Mouse (Mus musculus): Measurements from ENCODE around the gene Ggt5. TPM values are rescaled to one million over a fixed set of nuclear protein-coding genes. Genes with fewer than 3 reads are reported as not detected.
A peak's percentile ranks its signal among the peaks of the same experiment; 100 is the strongest.

Gene Ggt5
- total and polyA plus RNA-seq, 2 experiments from 2014 or later, result 2.6 to 4.3 TPM

DNA sequence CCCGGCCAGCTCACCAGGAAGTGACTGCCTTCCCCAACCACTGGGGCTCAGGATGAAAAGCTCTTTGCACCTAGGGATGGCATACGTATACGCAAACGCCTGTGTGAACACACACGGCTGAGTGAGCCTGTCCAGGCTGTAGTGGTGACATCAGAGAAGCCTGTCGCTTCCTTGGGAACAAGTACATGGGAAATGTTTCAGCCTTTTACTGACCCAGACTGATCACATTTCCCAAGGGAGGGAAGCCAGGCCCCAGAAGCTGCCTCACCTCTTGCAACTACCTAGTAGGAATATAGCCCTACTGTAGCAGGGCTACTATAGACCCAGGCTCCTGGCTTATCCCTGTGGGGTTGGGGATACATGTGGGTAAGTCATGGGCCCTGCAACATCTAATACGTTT, 3.4 kb downstream of the Ggt5 start:
- H3K4me1 ChIP-seq (ENCODE audit: insufficient read depth), result no peaks in the 10 kb centered on the region
- 85% methylated on average over 7 of the region's 7 CpGs for WGBS
- no peaks in the 10 kb centered on the region for H3K9me3 ChIP-seq (ENCODE audit: low read length)
- DNase-seq (no peak), ATAC-seq (no peak)
- no peaks in the 10 kb centered on the region for H3K36me3 ChIP-seq (ENCODE audit: insufficient read depth)
- no peaks in the 10 kb centered on the region for H3K27me3 ChIP-seq (ENCODE audit: insufficient read depth, low read length)
- no peak overlapping the region for H3K27ac ChIP-seq (ENCODE audit: low read depth, low read length)
- no peak overlapping the region for H3K9ac ChIP-seq
- TF ChIP-seq CTCF (IDR thresholded peaks at IDR 0.05; ENCODE audit: low read depth), result no peak
- no peak overlapping the region for H3K4me3 ChIP-seq (ENCODE audit: low read depth, low read length)
- H3K4me2 ChIP-seq (ENCODE audit: low read depth), result no peak overlapping the region

DNA sequence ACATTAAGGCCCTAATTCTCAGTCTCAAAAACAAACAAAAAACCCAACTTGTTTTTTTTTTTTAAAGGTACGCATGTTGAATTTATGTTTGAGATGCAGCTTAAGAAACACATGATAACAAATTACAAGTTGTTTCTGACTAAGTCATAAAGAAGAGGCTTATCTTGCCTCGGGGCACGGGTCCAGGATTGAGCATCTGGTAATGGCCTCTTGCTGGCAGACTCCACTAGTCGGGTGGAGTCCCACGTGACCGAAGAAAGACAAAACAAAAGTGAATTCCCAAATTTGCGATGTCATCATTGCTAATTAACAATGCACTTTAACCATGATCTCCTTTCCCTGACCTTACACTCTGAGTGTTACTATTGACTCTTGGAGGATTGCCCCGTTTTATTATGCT, 6.8 kb downstream of the Ggt5 start:
- H3K36me3 ChIP-seq (ENCODE audit: insufficient read depth), result no peaks in the 10 kb centered on the region
- H3K9ac ChIP-seq, result no peak overlapping the region
- peak; percentile 9 for DNase-seq
- no peak for TF ChIP-seq CTCF (IDR thresholded peaks at IDR 0.05; ENCODE audit: low read depth)
- H3K27ac ChIP-seq (ENCODE audit: low read depth, low read length), result no peak overlapping the region
- ATAC-seq, result no peak
- 62% methylated on average over 8 of the region's 8 CpGs for WGBS
- H3K4me1 ChIP-seq (ENCODE audit: insufficient read depth), result no peaks in the 10 kb centered on the region
- H3K27me3 ChIP-seq (ENCODE audit: insufficient read depth, low read length), result no peaks in the 10 kb centered on the region
- H3K4me2 ChIP-seq (ENCODE audit: low read depth), result no peak overlapping the region
- no peaks in the 10 kb centered on the region for H3K9me3 ChIP-seq (ENCODE audit: low read length)
- H3K4me3 ChIP-seq (ENCODE audit: low read depth, low read length), result no peak overlapping the region

DNA sequence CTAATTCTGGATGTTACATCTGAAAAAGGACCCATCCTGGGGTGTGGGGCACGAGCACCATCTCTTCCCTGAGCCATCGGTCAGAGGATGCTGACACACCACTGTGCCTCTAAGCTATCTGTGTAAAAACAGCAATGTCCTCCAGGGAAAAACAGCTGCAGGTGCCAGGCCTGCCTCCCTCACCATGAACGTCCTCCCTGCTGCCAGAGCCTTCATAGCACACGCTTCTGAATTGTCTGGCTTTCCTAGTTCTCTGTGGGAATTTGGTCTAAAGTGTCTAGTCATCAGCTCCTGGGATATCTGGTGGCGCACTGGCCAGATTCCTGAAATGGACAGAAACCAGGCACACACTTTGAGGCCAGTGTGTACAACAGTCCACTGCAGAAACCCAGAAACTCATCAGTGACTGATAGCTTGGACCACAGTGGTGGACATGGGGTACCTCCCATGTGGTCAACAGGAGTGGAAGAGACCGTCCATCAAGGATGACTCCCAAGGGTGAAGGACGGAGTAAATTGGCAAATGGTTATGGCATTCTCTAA, 11.1 kb downstream of the Ggt5 start:
- DNase-seq (no peak), ATAC-seq (no peak)
- WGBS, result 85% methylated on average over 7 of the region's 7 CpGs
- Histone ChIP-seq H3K4me3 (ENCODE audit: low read depth, low read length) (no peak overlapping the region), H3K9ac (no peak overlapping the region), H3K36me3 (ENCODE audit: insufficient read depth) (no peaks in the 10 kb centered on the region), H3K27ac (ENCODE audit: low read depth, low read length) (no peak overlapping the region), H3K27me3 (ENCODE audit: insufficient read depth, low read length) (no peaks in the 10 kb centered on the region), H3K4me2 (ENCODE audit: low read depth) (no peak overlapping the region), H3K9me3 (ENCODE audit: low read length) (no peaks in the 10 kb centered on the region), H3K4me1 (ENCODE audit: insufficient read depth) (no peaks in the 10 kb centered on the region)
- no peak for TF ChIP-seq CTCF (IDR thresholded peaks at IDR 0.05; ENCODE audit: low read depth)

DNA sequence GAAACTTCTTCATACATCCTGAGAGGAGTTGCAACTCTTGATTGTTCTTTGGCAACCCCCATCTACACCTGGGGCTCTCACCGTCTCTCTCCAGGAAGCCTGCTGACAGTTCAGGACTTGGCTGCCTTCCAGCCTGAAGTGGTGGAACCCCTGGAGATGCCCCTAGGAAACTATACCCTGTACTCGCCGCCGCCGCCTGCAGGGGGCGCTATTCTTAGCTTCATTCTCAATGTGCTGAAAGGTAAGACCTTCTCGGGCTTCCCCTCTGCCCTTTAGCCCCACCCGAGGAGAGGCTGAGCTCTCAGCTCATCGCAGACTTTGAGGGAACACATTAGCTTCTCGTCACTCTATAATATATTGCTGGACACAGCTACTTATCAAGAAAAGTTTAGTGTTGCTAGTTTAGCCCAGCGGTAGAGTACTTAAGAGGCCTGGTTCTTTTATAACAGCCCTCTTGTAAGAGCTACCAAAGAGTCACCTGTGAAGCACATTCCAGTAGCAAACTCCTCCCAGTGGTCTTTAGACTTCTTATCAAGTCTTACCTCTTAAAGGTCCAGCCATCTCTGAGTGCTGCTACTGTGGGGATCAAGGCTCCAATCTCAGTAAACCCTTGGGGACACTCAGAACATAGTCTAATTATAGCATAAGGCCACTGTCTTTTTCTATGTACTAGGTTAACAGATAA, 16.2 kb downstream of the Ggt5 start:
- H3K27me3 ChIP-seq (ENCODE audit: insufficient read depth, low read length), result no peaks in the 10 kb centered on the region
- no peak overlapping the region for H3K27ac ChIP-seq (ENCODE audit: low read depth, low read length)
- no peak overlapping the region for H3K9ac ChIP-seq
- no peak overlapping the region for H3K4me3 ChIP-seq (ENCODE audit: low read depth, low read length)
- no peak for DNase-seq
- H3K9me3 ChIP-seq (ENCODE audit: low read length), result no peaks in the 10 kb centered on the region
- ATAC-seq, result no peak
- H3K4me1 ChIP-seq (ENCODE audit: insufficient read depth), result no peaks in the 10 kb centered on the region
- H3K4me2 ChIP-seq (ENCODE audit: low read depth), result no peak overlapping the region
- no peaks in the 10 kb centered on the region for H3K36me3 ChIP-seq (ENCODE audit: insufficient read depth)
- WGBS, result 44% methylated on average over 11 of the region's 11 CpGs
- peak; percentile 25; the same call in 1 of the 2 replicates for TF ChIP-seq CTCF (IDR thresholded peaks at IDR 0.05; ENCODE audit: low read depth)

DNA sequence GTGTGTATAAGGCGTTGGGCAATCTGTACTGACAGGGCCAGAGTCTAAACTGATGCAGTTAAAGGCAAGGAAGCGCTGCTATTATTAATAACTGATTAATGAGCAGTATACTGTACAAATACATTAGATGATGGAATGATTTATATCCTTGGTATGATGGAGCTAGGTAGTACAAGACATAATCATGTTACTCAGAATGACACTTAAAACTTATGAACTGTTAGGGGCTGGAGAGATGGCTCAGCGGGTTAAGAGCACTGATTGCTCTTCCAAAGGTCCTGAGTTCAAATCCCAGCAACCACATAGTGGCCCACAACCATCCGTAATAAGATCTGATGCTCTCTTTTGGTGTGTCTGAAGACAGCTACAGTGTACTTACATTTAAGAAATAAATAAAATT, 18.1 kb downstream of the Ggt5 start:
- no peak overlapping the region for H3K4me3 ChIP-seq (ENCODE audit: low read depth, low read length)
- DNase-seq (no peak), ATAC-seq (no peak)
- H3K4me1 ChIP-seq (ENCODE audit: insufficient read depth), result no peaks in the 10 kb centered on the region
- no peaks in the 10 kb centered on the region for H3K36me3 ChIP-seq (ENCODE audit: insufficient read depth)
- no peak overlapping the region for H3K9ac ChIP-seq
- H3K4me2 ChIP-seq (ENCODE audit: low read depth), result no peak overlapping the region
- H3K27ac ChIP-seq (ENCODE audit: low read depth, low read length), result no peak overlapping the region
- no peak for TF ChIP-seq CTCF (IDR thresholded peaks at IDR 0.05; ENCODE audit: low read depth)
- WGBS, result 95% methylated on average over 4 of the region's 4 CpGs
- no peaks in the 10 kb centered on the region for H3K9me3 ChIP-seq (ENCODE audit: low read length)
- no peaks in the 10 kb centered on the region for H3K27me3 ChIP-seq (ENCODE audit: insufficient read depth, low read length)

DNA sequence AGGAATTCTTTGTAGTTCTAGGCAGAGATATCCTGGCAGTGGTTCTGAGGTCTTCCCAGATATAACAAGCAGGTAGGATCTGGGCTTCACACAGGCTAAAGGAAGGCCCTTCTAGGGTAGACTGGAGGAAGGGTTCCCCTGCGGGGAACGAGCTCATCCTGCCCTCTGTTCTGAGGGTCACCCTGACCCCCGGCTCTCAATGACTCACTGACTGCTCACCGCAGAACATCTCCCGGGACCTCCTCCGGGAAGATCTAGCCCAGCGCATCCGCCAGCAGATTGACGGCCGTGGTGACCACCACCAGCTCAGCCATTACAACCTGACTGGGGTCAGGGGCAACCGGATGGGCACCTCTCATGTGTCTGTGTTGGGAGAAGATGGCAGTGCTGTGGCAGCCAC, 19.8 kb downstream of the Ggt5 start:
- H3K4me1 ChIP-seq (ENCODE audit: insufficient read depth), result no peaks in the 10 kb centered on the region
- DNase-seq (no peak), ATAC-seq (no peak)
- H3K4me3 ChIP-seq (ENCODE audit: low read depth, low read length), result no peak overlapping the region
- H3K4me2 ChIP-seq (ENCODE audit: low read depth), result no peak overlapping the region
- H3K9ac ChIP-seq, result no peak overlapping the region
- no peaks in the 10 kb centered on the region for H3K27me3 ChIP-seq (ENCODE audit: insufficient read depth, low read length)
- H3K36me3 ChIP-seq (ENCODE audit: insufficient read depth), result no peaks in the 10 kb centered on the region
- WGBS, result 95% methylated on average over 11 of the region's 11 CpGs
- H3K27ac ChIP-seq (ENCODE audit: low read depth, low read length), result no peak overlapping the region
- TF ChIP-seq CTCF (IDR thresholded peaks at IDR 0.05; ENCODE audit: low read depth), result no peak
- no peaks in the 10 kb centered on the region for H3K9me3 ChIP-seq (ENCODE audit: low read length)

DNA sequence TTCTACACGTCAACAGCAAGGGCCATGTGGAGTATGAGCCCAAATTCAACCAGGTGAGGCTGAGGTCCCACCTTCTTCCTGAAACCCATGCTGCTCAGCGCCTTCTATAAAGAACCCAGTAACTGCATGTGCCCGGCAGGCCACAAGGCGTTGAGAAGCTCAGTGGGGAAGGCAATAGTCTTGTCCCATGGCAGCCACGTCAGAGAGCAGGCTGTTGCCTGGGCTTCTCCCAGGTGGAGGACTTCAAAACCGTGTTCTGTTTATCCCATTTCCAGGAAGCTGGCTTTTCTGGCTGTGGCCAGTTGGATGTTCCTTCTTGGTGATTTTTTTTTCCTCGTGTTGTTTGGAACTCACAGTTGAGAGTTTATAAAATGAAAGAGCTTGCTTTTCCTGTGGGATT, 21.3 kb downstream of the Ggt5 start:
- H3K27me3 ChIP-seq (ENCODE audit: insufficient read depth, low read length), result no peaks in the 10 kb centered on the region
- no peak overlapping the region for H3K4me2 ChIP-seq (ENCODE audit: low read depth)
- H3K9me3 ChIP-seq (ENCODE audit: low read length), result no peaks in the 10 kb centered on the region
- no peak overlapping the region for H3K9ac ChIP-seq
- H3K36me3 ChIP-seq (ENCODE audit: insufficient read depth), result no peaks in the 10 kb centered on the region
- WGBS, result 66% methylated on average over 7 of the region's 7 CpGs
- no peaks in the 10 kb centered on the region for H3K4me1 ChIP-seq (ENCODE audit: insufficient read depth)
- TF ChIP-seq CTCF (IDR thresholded peaks at IDR 0.05; ENCODE audit: low read depth), result no peak
- ATAC-seq (no peak), DNase-seq (no peak)
- no peak overlapping the region for H3K4me3 ChIP-seq (ENCODE audit: low read depth, low read length)
- H3K27ac ChIP-seq (ENCODE audit: low read depth, low read length), result no peak overlapping the region
